Mouse (Mus musculus) kidney, embryonic 14.5 days (tissue): ENCODE measurements at regions not wholly inside any gene's neighbourhood (a gene's known extent, or its start where the extent isn't known, plus 50 kb on each side); places are given as distances from the start of the nearest gene placed in this dataset.

Experiments
- ATAC-seq: fragments of 200-750 bp; cut with Nextera tagmentation; 2 replicates; pipeline ENCODE4 v1.8.0; 2017; ENCODE audit warnings: moderate number of reproducible peaks, mild to moderate bottlenecking, moderate TSS enrichment, moderate library complexity; ENCODE audit not compliant: low FRiP score, low TSS enrichment
- H3K27ac ChIP-seq: fragments of 300-500 bp; sonication (generic); 2 replicates; pipeline ENCODE4 v1.5.1; 2014; ENCODE audit warnings: low read depth, mild to moderate bottlenecking, low read length, moderate library complexity, mixed read lengths
- H3K27me3 ChIP-seq: fragments of 300-500 bp; sonication (generic); 2 replicates; pipeline ENCODE4 v1.6.1; 2014; ENCODE audit warnings: mild to moderate bottlenecking, low read length; ENCODE audit not compliant: control insufficient read depth, insufficient read depth
- H3K36me3 ChIP-seq: fragments of 300-500 bp; sonication (generic); 2 replicates; pipeline ENCODE4 v1.6.1; 2014; ENCODE audit warnings: low read length, mixed read lengths; ENCODE audit not compliant: control insufficient read depth, insufficient read depth
- H3K4me1 ChIP-seq: fragments of 300-500 bp; sonication (generic); 2 replicates; pipeline ENCODE4 v1.6.1; 2014; ENCODE audit warnings: low read length, mixed read lengths; ENCODE audit not compliant: control insufficient read depth, insufficient read depth
- H3K4me2 ChIP-seq: fragments of 300-500 bp; sonication (generic); replicated peaks from 2 replicates; pipeline ENCODE4 v1.6.1; 2014; ENCODE audit warnings: low read depth, mild to moderate bottlenecking, low read length
- H3K4me3 ChIP-seq: fragments of 300-500 bp; sonication (generic); 2 replicates; pipeline ENCODE4 v1.5.1; 2014; ENCODE audit warnings: mild to moderate bottlenecking, low read length
- H3K9ac ChIP-seq: fragments of 300-500 bp; sonication (generic); 2 replicates; pipeline ENCODE4 v1.6.1; 2014; ENCODE audit warnings: low read depth, mild to moderate bottlenecking, low read length, moderate library complexity
- H3K9me3 ChIP-seq: fragments of 300-500 bp; sonication (generic); 2 replicates; pipeline ENCODE4 v1.6.1; 2016; ENCODE audit warnings: low read length; ENCODE audit not compliant: control insufficient read depth
- WGBS: fragments of 180-500 bp; shearing (Covaris S2); extraction: QIAGEN DNeasy Blood & Tissue Kit; methylation state at CpG from one replicate; pipeline ENCODE4 v1.1.7; 2014; 5-methylcytosine and 5-hydroxymethylcytosine counted together

GRCm38 (mm10) chr10:117983271-117983670 is 137.4 kb upstream of the Rap1b start:
- Histone ChIP-seq H3K4me3 (no peak overlapping the region), H3K9me3 (no peaks in the 10 kb centered on the region), H3K36me3 (no peaks in the 10 kb centered on the region), H3K9ac (no peak overlapping the region), H3K27ac (no peak overlapping the region; the same call in 1 of the 2 replicates), H3K27me3 (no peaks in the 10 kb centered on the region), H3K4me2 (no peak overlapping the region), H3K4me1 (no peaks in the 10 kb centered on the region)
- WGBS = 80% methylated on average over 8 of the region's 8 CpGs
- ATAC-seq = no peak

GRCm38 (mm10) chr10:117984784-117985602 is 139.2 kb upstream of the Rap1b start:
- ATAC-seq = no peak

GRCm38 (mm10) chr10:117987620-117988019 is 141.8 kb upstream of the Rap1b start:
- H3K4me3 ChIP-seq = no peak overlapping the region
- H3K27ac ChIP-seq = no peak overlapping the region
- H3K4me1 ChIP-seq = no peaks in the 10 kb centered on the region
- ATAC-seq = no peak
- no peaks in the 10 kb centered on the region for H3K36me3 ChIP-seq
- H3K9ac ChIP-seq = no peak overlapping the region
- no peak overlapping the region for H3K4me2 ChIP-seq
- WGBS = 62% methylated on average over 6 of the region's 6 CpGs
- H3K27me3 ChIP-seq = no peaks in the 10 kb centered on the region
- H3K9me3 ChIP-seq = no peaks in the 10 kb centered on the region

More at GRCm38 (mm10) chr10:117984784-117985602, 139.2 kb upstream of the Rap1b start:
- Histone ChIP-seq H3K4me1 (no peaks in the 10 kb centered on the region), H3K36me3 (no peaks in the 10 kb centered on the region), H3K27me3 (no peaks in the 10 kb centered on the region), H3K27ac (no peak overlapping the region), H3K9me3 (no peaks in the 10 kb centered on the region), H3K9ac (no peak overlapping the region), H3K4me3 (no peak overlapping the region), H3K4me2 (no peak overlapping the region)
- 72% methylated on average over 15 of the region's 15 CpGs for WGBS

GRCm38 (mm10) chr10:117988076-117988475 is 142.2 kb upstream of the Rap1b start:
- H3K4me2 ChIP-seq = no peak overlapping the region
- no peaks in the 10 kb centered on the region for H3K4me1 ChIP-seq
- no peaks in the 10 kb centered on the region for H3K27me3 ChIP-seq
- no peaks in the 10 kb centered on the region for H3K36me3 ChIP-seq
- no peak overlapping the region for H3K9ac ChIP-seq
- ATAC-seq = no peak
- no peak overlapping the region for H3K27ac ChIP-seq
- no peaks in the 10 kb centered on the region for H3K9me3 ChIP-seq
- H3K4me3 ChIP-seq = no peak overlapping the region
- 71% methylated on average over 5 of the region's 5 CpGs for WGBS

GRCm38 (mm10) chr10:117991176-117991575 is 145.3 kb upstream of the Rap1b start:
- Histone ChIP-seq H3K9ac (no peak overlapping the region), H3K4me2 (no peak overlapping the region), H3K4me1 (no peaks in the 10 kb centered on the region), H3K27ac (no peak overlapping the region), H3K9me3 (no peaks in the 10 kb centered on the region), H3K36me3 (no peaks in the 10 kb centered on the region), H3K27me3 (no peaks in the 10 kb centered on the region), H3K4me3 (no peak overlapping the region)
- WGBS = 52% methylated on average over 1 of the region's 1 CpGs
- ATAC-seq = no peak

GRCm38 (mm10) chr10:117992317-117992716 is 146.5 kb upstream of the Rap1b start:
- Histone ChIP-seq H3K9ac (no peak overlapping the region), H3K27ac (no peak overlapping the region), H3K36me3 (no peaks in the 10 kb centered on the region), H3K4me3 (no peak overlapping the region), H3K9me3 (no peaks in the 10 kb centered on the region), H3K4me1 (no peaks in the 10 kb centered on the region), H3K27me3 (no peaks in the 10 kb centered on the region), H3K4me2 (no peak overlapping the region)
- no peak for ATAC-seq
- 76% methylated on average over 9 of the region's 9 CpGs for WGBS

- 88% methylated on average over 3 of the region's 3 CpGs for WGBS
- Histone ChIP-seq H3K9me3 (no peaks in the 10 kb centered on the region), H3K4me1 (no peaks in the 10 kb centered on the region), H3K4me2 (no peak overlapping the region), H3K27me3 (no peaks in the 10 kb centered on the region), H3K36me3 (no peaks in the 10 kb centered on the region), H3K9ac (no peak overlapping the region), H3K4me3 (no peak overlapping the region), H3K27ac (no peak overlapping the region)
- no peak for ATAC-seq
These were observed 147.8 kb upstream of the Mdm1 start for GRCm38 (mm10) chr10:117993809-117994208.

- Histone ChIP-seq H3K27me3 (no peaks in the 10 kb centered on the region), H3K9me3 (no peaks in the 10 kb centered on the region), H3K9ac (no peak overlapping the region), H3K4me3 (no peak overlapping the region), H3K4me2 (no peak overlapping the region), H3K36me3 (no peaks in the 10 kb centered on the region), H3K4me1 (no peaks in the 10 kb centered on the region), H3K27ac (no peak overlapping the region)
- ATAC-seq = no peak
- 60% methylated on average over 9 of the region's 9 CpGs for WGBS
These were observed 146.8 kb upstream of the Mdm1 start for GRCm38 (mm10) chr10:117994768-117995167.

GRCm38 (mm10) chr10:117997796-117998195 is 143.8 kb upstream of the Mdm1 start:
- Histone ChIP-seq H3K27ac (no peak overlapping the region), H3K27me3 (no peaks in the 10 kb centered on the region), H3K4me3 (no peak overlapping the region), H3K4me2 (no peak overlapping the region), H3K36me3 (no peaks in the 10 kb centered on the region), H3K9ac (no peak overlapping the region), H3K9me3 (no peaks in the 10 kb centered on the region), H3K4me1 (no peaks in the 10 kb centered on the region)
- ATAC-seq = no peak
- WGBS = 85% methylated on average over 5 of the region's 5 CpGs
